Mouse (Mus musculus) stomach, embryonic 14.5 days (tissue): ENCODE measurements around the gene Syngr2. TPM values are rescaled to one million over a fixed set of nuclear protein-coding genes. Genes with fewer than 3 reads are reported as not detected.

ENCODE experiments used
- ATAC-seq: fragments of 200-750 bp; cut with Nextera tagmentation; 2 replicates; pipeline ENCODE4 v1.8.0; 2017; ENCODE audit warnings: low read depth, moderate TSS enrichment; ENCODE audit not compliant: insufficient number of reproducible peaks, insufficient read depth, low FRiP score
- H3K27ac ChIP-seq: fragments of 300-500 bp; sonication (generic); 2 replicates; pipeline ENCODE4 v1.5.1; 2014; ENCODE audit warnings: mild to moderate bottlenecking, low read length, moderate library complexity, mixed read lengths
- H3K27me3 ChIP-seq: fragments of 300-500 bp; sonication (generic); 2 replicates; pipeline ENCODE4 v1.6.1; 2014; ENCODE audit warnings: low read length, control low read depth, mixed read lengths; ENCODE audit not compliant: control insufficient read depth, insufficient read depth
- H3K36me3 ChIP-seq: fragments of 300-500 bp; sonication (generic); 2 replicates; pipeline ENCODE4 v1.6.1; 2014; ENCODE audit warnings: mild to moderate bottlenecking, control low read depth, low read length, moderate library complexity, mixed read lengths; ENCODE audit not compliant: control insufficient read depth, insufficient read depth
- H3K4me1 ChIP-seq: fragments of 300-500 bp; sonication (generic); 2 replicates; pipeline ENCODE4 v1.6.1; 2014; ENCODE audit warnings: low read length, control low read depth, mixed read lengths; ENCODE audit not compliant: control insufficient read depth, insufficient read depth
- H3K4me2 ChIP-seq: fragments of 300-500 bp; sonication (generic); replicated peaks from 2 replicates; pipeline ENCODE4 v1.6.1; 2014; ENCODE audit warnings: low read depth, low read length, control low read depth
- H3K4me3 ChIP-seq: fragments of 300-500 bp; sonication (generic); 2 replicates; pipeline ENCODE4 v1.5.1; 2014; ENCODE audit warnings: low read depth, low read length, control low read depth
- H3K9ac ChIP-seq: fragments of 300-500 bp; sonication (generic); replicated peaks from 2 replicates; pipeline ENCODE4 v1.6.1; 2014; ENCODE audit warnings: low read depth, mild to moderate bottlenecking, control low read depth, low read length, moderate library complexity, mixed read lengths
- H3K9me3 ChIP-seq: fragments of 300-500 bp; sonication (generic); 2 replicates; pipeline ENCODE4 v1.6.1; 2016; ENCODE audit warnings: low read depth, low read length, control low read depth; ENCODE audit not compliant: control insufficient read depth
- WGBS: fragments of 180-500 bp; shearing (Covaris S2); extraction: QIAGEN DNeasy Blood & Tissue Kit; methylation state at CpG from one replicate; pipeline ENCODE4 v1.1.7; 2014; 5-methylcytosine and 5-hydroxymethylcytosine counted together
- polyA plus RNA-seq: library from polyadenylated mRNA; unstranded; fragments of >200 nt; fragmentation: Nextera tagmentation; extraction: Ambion mirVana; gene quantifications from 2 replicates; pipeline ENCODE4 v1.2.1, GENCODE M21; 2014

The Syngr2 gene
- polyA plus RNA-seq, 1 experiment from 2014 or later, result 101 TPM

DNA sequence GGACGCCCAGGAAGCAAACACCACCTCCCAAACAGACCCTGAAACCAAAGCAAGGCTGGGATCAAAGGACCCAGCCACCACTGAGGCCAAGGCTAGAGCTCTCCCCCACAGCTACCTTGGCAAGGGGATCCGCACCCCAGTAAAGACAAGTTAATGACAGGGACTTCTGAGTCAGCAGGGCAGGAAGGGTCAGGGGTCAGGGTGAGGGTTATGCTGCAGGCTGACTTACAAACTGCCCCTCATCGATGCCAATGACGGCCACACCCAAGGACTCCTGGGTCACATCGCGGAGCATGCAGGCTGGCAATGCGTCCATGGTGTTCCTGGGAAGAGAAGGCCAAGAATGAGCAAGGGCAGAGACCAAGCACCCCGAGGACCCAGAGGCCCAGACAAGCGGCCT, 12.4 kb downstream of the Syngr2 start:
- no peak for ATAC-seq
- H3K27ac ChIP-seq, result no peak overlapping the region
- H3K4me2 ChIP-seq, result no peak overlapping the region
- no peak overlapping the region for H3K4me3 ChIP-seq
- 88% methylated on average over 9 of the region's 9 CpGs for WGBS
- no peaks in the 10 kb centered on the region for H3K27me3 ChIP-seq
- H3K4me1 ChIP-seq, result peaks cover 32% of the 10 kb centered on the region
- H3K9me3 ChIP-seq, result no peaks in the 10 kb centered on the region
- peaks cover 37% of the 10 kb centered on the region for H3K36me3 ChIP-seq
- H3K9ac ChIP-seq, result no peak overlapping the region

DNA sequence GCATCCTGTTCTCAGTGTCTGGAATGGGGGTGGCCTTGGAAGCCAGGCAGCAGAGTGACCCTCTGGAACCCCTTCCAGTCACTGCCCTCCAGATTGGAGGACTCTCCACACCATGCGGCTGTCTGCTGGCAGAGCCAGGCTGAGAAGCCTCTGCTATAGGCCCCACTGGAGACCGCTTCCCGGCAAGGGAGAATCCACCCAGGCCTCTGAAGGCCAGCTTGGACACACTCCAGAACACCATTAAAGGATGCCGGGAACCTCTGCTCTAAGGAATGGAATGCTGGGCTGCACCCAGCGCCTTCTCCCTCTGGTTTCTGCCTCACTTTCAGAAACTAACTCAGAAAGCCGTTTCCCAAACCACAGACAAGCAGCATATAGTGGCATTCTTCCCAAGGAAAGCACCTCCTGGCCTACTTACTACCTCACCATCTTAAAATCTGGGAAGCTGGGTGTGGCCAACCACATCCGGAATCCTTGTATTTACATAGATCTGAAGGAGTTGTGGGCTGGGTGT, 13.3 kb downstream of the Syngr2 start:
- Histone ChIP-seq H3K4me3 (no peak overlapping the region), H3K27me3 (no peaks in the 10 kb centered on the region), H3K27ac (peak overlapping the region; percentile 39; the same call in 1 of the 2 replicates), H3K9me3 (no peaks in the 10 kb centered on the region), H3K4me2 (no peak overlapping the region), H3K36me3 (peaks cover 34% of the 10 kb centered on the region; the same call in 1 of the 2 replicates), H3K9ac (no peak overlapping the region), H3K4me1 (peaks cover 42% of the 10 kb centered on the region)
- 57% methylated on average over 7 of the region's 7 CpGs for WGBS
- no peak for ATAC-seq

DNA sequence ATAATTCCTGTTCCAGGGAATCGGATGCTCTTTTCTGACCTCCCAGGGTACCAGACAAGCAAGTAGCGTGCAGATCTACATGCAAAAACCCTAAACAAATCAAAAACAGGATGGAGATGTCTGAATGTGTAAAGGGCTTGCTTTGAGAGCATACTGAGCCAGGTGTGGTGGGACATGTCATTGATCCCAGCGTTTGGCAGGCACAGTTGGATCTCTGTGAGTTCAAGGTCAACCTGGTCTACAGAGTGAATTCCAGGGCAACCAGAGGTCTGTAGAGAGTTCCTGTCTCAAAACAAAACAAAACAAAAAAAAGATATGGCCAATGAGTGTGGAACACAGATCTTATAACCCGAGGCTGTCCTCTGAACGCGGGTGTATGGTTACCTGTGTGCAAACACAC, 13.9 kb downstream of the Syngr2 start:
- H3K4me3 ChIP-seq, result no peak overlapping the region
- peaks cover 30% of the 10 kb centered on the region; the same call in 1 of the 2 replicates for H3K36me3 ChIP-seq
- H3K27me3 ChIP-seq, result no peaks in the 10 kb centered on the region
- peak overlapping the region; percentile 85; the same call in 1 of the 2 replicates for H3K4me2 ChIP-seq
- no peak overlapping the region for H3K9ac ChIP-seq
- peak overlapping the region; percentile 39; the same call in 1 of the 2 replicates for H3K27ac ChIP-seq
- WGBS, result 86% methylated on average over 6 of the region's 6 CpGs
- no peak for ATAC-seq
- peaks cover 46% of the 10 kb centered on the region for H3K4me1 ChIP-seq
- H3K9me3 ChIP-seq, result no peaks in the 10 kb centered on the region

DNA sequence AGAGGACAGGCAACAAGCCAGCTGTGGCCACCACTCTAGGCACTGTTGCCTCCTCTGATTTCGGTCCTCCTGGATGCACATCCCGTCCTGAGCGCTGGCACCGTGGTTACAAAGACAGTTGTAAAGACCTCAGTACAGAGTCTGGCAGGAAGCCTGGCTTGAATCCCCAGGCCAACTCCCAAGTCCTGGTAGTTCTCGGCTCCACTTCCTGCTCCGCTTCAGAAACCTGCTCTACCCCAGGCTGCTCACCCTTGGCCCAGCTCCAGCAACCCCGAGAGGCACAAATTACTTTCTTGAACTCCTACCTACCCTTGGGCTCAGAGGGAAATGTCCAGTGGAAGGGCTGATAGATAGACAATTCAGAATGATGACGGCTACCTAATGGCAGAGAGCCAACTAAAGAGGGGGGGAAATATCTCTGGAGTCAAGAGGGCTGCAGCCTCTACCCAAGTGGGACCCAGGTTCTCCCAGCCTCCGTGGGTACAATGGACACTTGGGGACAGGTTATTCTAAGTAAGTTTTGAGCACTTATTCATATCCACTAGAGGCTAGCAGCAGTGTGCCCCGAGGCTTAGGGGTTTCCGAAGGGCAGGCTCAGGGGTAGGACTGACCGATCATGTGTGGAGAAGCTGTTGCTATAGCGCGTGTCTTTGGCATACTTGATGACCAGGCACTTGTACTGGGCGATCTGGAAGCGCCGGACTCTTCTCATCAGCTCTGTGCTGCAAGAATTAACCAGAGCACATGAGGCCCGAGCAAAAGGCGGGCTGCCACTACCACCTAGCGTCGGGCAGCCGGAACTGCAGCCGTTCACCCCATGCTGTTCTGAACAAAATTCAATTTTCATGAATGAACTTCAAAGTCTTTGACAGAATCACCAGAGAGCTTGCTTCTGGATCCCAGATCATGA, 14.8 kb downstream of the Syngr2 start:
- Histone ChIP-seq H3K4me1 (peaks cover 55% of the 10 kb centered on the region), H3K9ac (peak overlapping the region; percentile 74; the same call in 1 of the 2 replicates), H3K9me3 (no peaks in the 10 kb centered on the region), H3K4me2 (peak overlapping the region; percentile 85), H3K27ac (peak overlapping the region; percentile 95; the same call in 1 of the 2 replicates), H3K36me3 (peaks cover 22% of the 10 kb centered on the region; the same call in 1 of the 2 replicates), H3K4me3 (peak overlapping the region; percentile 64), H3K27me3 (no peaks in the 10 kb centered on the region)
- peak; percentile 55; the same call in 1 of the 2 replicates for ATAC-seq
- WGBS, result 18% methylated on average over 23 of the region's 23 CpGs

DNA sequence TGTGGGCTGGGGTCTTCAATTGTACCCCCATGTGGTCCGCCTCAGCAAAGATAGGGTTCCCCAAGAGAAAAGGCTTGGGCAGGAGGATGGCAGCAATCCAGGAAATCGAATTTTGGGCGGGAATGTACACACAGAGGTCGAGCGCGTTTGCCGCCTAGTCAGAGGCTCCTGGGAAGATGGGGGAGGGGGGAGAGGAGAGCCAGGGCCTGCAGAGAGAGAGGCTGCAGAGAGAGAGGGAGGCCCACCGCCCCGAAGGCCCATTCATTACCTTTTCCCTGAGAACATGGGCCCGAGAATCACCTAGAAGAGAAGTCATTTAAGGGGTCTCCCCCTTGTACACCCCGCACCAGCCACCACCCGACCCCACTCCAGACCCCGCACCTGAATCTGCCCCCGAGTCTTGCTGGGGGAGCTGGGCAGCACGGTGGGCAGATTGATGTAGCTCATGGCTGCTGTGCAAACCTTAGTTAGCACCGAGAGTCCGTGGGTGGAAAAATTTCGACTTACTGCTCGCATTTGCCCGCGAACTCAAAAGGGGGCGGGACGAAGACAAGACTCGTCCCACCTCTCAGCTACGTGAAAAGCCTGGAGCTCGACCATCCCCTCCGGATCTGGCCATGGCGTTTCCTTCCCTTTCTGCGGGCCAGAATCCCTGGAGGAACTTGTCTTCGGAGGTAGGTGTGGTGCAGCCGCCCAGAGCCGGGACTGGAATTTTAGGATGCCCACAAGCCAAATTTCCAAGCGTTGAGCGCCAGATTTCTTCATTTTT, 16.0 kb downstream of the Syngr2 start, which contains the start of the genes Afmid and Tk1:
Afmid (plus strand) TSS at position 592 of the 769 bp plus-strand sequence.
Tk1 (minus strand) TSS at position 760 of the 769 bp plus-strand sequence.
- H3K9ac ChIP-seq, result peak within 1 kb of the TSS; percentile 74
- H3K9me3 ChIP-seq, result no peaks in the 10 kb centered on the region
- H3K27me3 ChIP-seq, result no peaks in the 10 kb centered on the region
- H3K4me2 ChIP-seq, result peak within 1 kb of the TSS; percentile 85
- 1% methylated on average over 34 of the region's 34 CpGs for WGBS
- ATAC-seq, result peak; percentile 53
- H3K27ac ChIP-seq, result peak within 1 kb of the TSS; percentile 95
- H3K4me3 ChIP-seq, result peak within 1 kb of the TSS; percentile 64
- peaks cover 58% of the 10 kb centered on the region for H3K4me1 ChIP-seq
- peaks cover 11% of the 10 kb centered on the region; the same call in 1 of the 2 replicates for H3K36me3 ChIP-seq

DNA sequence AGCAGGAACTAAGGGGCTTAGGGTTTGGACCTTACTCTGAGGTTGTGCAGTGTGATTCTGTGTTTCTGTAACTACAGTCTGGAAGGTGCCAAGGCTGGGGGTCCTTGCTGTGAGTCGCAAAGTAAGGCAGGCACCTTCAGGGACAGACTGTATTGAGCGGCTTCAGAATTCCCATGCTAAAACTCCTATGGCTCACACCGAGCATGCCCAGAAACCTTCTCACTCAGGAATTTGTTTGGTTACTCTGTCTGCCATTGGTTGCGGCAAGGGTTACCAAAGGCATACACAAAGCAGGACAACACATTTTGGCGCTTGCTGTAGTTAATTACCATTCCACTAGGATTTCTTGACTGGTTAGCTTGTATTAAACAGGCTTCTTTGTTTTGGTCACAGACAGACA, 16.7 kb downstream of the Syngr2 start:
- H3K27me3 ChIP-seq, result no peaks in the 10 kb centered on the region
- peak overlapping the region; percentile 85 for H3K4me2 ChIP-seq
- H3K9ac ChIP-seq, result peak overlapping the region; percentile 74
- H3K4me1 ChIP-seq, result peaks cover 58% of the 10 kb centered on the region
- ATAC-seq, result no peak
- WGBS, result 3% methylated on average over 5 of the region's 5 CpGs
- no peaks in the 10 kb centered on the region for H3K9me3 ChIP-seq
- H3K27ac ChIP-seq, result peak overlapping the region; percentile 95
- H3K36me3 ChIP-seq, result peaks cover 9% of the 10 kb centered on the region; the same call in 1 of the 2 replicates
- peak overlapping the region; percentile 64 for H3K4me3 ChIP-seq

DNA sequence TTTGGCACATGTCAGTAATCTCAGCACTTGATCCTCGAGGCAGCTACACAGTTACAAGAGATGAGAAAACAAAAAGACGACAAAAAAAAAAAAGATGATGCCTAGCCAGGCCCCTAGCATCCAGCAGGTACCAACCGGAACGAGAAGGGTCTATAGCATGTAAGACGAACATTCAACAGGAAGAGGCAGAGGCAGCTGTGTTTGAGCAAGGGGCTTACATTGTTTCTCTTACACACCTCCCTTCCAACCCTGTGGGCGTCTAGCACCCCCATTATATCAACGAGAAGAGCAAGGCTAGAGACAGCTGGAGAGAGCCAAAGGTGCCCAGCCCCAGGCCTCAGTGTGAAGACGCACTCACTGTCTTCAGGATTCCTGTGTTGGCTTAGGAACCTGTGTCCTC, 17.4 kb downstream of the Syngr2 start:
- Histone ChIP-seq H3K27me3 (no peaks in the 10 kb centered on the region), H3K9me3 (no peaks in the 10 kb centered on the region), H3K9ac (no peak overlapping the region), H3K36me3 (peaks cover 5% of the 10 kb centered on the region; the same call in 1 of the 2 replicates), H3K27ac (0 out of 2 replicates have a peak overlapping the region, but pooled peaks have one; percentile 16), H3K4me2 (peak overlapping the region; percentile 85; the same call in 1 of the 2 replicates), H3K4me1 (peaks cover 58% of the 10 kb centered on the region), H3K4me3 (no peak overlapping the region)
- WGBS, result 47% methylated on average over 8 of the region's 8 CpGs
- no peak for ATAC-seq

DNA sequence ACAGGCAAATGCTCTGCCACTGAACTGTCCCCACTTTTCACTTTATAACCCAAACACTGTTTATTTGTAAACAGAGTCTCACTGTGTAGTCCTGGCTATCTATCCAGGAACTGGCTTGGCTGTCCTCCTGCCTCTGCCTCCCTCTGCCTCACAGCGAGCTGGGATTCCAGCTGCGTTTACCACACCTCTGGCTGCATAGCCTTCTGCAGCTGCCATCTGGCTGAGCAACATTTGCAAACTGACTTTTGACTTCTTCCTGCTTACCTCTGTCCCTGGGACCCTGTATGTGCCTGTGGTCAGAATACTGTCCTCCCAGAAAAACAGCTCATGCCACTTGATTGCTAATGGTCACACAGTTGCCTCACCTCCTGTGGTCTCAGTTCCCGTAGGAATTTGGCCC, 17.9 kb downstream of the Syngr2 start:
- H3K4me1 ChIP-seq, result peaks cover 58% of the 10 kb centered on the region
- no peak overlapping the region for H3K9ac ChIP-seq
- no peak overlapping the region for H3K4me3 ChIP-seq
- no peak for ATAC-seq
- 50% methylated on average over 3 of the region's 3 CpGs for WGBS
- H3K27ac ChIP-seq, result no peak overlapping the region
- no peak overlapping the region for H3K4me2 ChIP-seq
- no peaks in the 10 kb centered on the region for H3K27me3 ChIP-seq
- peaks cover 3% of the 10 kb centered on the region; the same call in 1 of the 2 replicates for H3K36me3 ChIP-seq
- no peaks in the 10 kb centered on the region for H3K9me3 ChIP-seq
